Mouse (Mus musculus) intestine, embryonic 14.5 days (tissue): ENCODE measurements around the gene Cfap54. TPM values are rescaled to one million over a fixed set of nuclear protein-coding genes. Genes with fewer than 3 reads are reported as not detected.

Source experiments
- ATAC-seq: fragments of 200-750 bp; cut with Nextera tagmentation; replicated peaks from 2 replicates; pipeline ENCODE4 v1.8.0; 2017; ENCODE audit warnings: low read depth, moderate number of reproducible peaks, moderate TSS enrichment, moderate library complexity; ENCODE audit not compliant: low FRiP score, low TSS enrichment
- DNase-seq: peaks from one replicate; pipeline ENCODE4 v3.0.0-alpha.2; 2018; ENCODE audit warnings: low spot score
- H3K27ac ChIP-seq: fragments of 300-500 bp; sonication (generic); 2 replicates; pipeline ENCODE4 v1.5.1; 2014; ENCODE audit warnings: low read depth, mild to moderate bottlenecking, control low read depth
- H3K27me3 ChIP-seq: fragments of 300-500 bp; sonication (generic); replicated peaks from 2 replicates; pipeline ENCODE4 v1.6.1; 2014; ENCODE audit warnings: low read length, control low read depth; ENCODE audit not compliant: control insufficient read depth, insufficient read depth
- H3K36me3 ChIP-seq: fragments of 300-500 bp; sonication (generic); 2 replicates; pipeline ENCODE4 v1.6.1; 2014; ENCODE audit warnings: low read length, control low read depth; ENCODE audit not compliant: control insufficient read depth, insufficient read depth
- H3K4me1 ChIP-seq: fragments of 300-500 bp; sonication (generic); replicated peaks from 2 replicates; pipeline ENCODE4 v1.6.1; 2014; ENCODE audit warnings: low read length, control low read depth, mixed read lengths; ENCODE audit not compliant: control insufficient read depth, insufficient read depth
- H3K4me2 ChIP-seq: fragments of 300-500 bp; sonication (generic); 2 replicates; pipeline ENCODE4 v1.6.1; 2014; ENCODE audit warnings: low read length
- H3K4me3 ChIP-seq: fragments of 300-500 bp; sonication (generic); 2 replicates; pipeline ENCODE4 v1.5.1; 2014; ENCODE audit warnings: low read depth, low read length, control low read depth, mixed read lengths
- H3K9ac ChIP-seq: fragments of 300-500 bp; sonication (generic); 2 replicates; pipeline ENCODE4 v1.6.1; 2014; ENCODE audit warnings: mild to moderate bottlenecking, low read length
- H3K9me3 ChIP-seq: fragments of 300-500 bp; sonication (generic); 2 replicates; pipeline ENCODE4 v1.6.1; 2016; ENCODE audit warnings: low read length, control low read depth; ENCODE audit not compliant: control insufficient read depth
- WGBS: fragments of 180-500 bp; shearing (Covaris S2); extraction: QIAGEN DNeasy Blood & Tissue Kit; methylation state at CpG from one replicate; pipeline ENCODE4 v1.1.7; 2014; 5-methylcytosine and 5-hydroxymethylcytosine counted together
- polyA plus RNA-seq: library from polyadenylated mRNA; unstranded; fragments of >200 nt; fragmentation: Nextera tagmentation; extraction: Ambion mirVana; gene quantifications from 2 replicates; pipeline ENCODE4 v1.2.1, GENCODE M21; 2014

Gene Cfap54
- polyA plus RNA-seq, 1 experiment from 2014 or later, result 0.16 TPM

- WGBS, result 85% methylated on average over 7 of the region's 7 CpGs
- no peak overlapping the region for H3K4me2 ChIP-seq
Observed at GRCm38 (mm10) chr10:93105358-93105757, 23.9 kb upstream of the Cfap54 start.

GRCm38 (mm10) chr10:93104357-93104756 lies 22.9 kb upstream of the Cfap54 start:
- WGBS, result 75% methylated on average over 6 of the region's 6 CpGs
- ATAC-seq, result no peak
- Histone ChIP-seq H3K4me2 (no peak overlapping the region), H3K27me3 (no peaks in the 10 kb centered on the region), H3K9ac (no peak overlapping the region), H3K27ac (no peak overlapping the region), H3K4me1 (no peaks in the 10 kb centered on the region), H3K36me3 (no peaks in the 10 kb centered on the region), H3K9me3 (no peaks in the 10 kb centered on the region), H3K4me3 (no peak overlapping the region)
- DNase-seq, result no peak

More at GRCm38 (mm10) chr10:93105358-93105757, 23.9 kb upstream of the Cfap54 start:
- Histone ChIP-seq H3K27ac (no peak overlapping the region), H3K9me3 (no peaks in the 10 kb centered on the region), H3K27me3 (no peaks in the 10 kb centered on the region), H3K4me1 (no peaks in the 10 kb centered on the region), H3K4me3 (no peak overlapping the region), H3K36me3 (no peaks in the 10 kb centered on the region), H3K9ac (no peak overlapping the region)
- DNase-seq (no peak), ATAC-seq (no peak)

- Histone ChIP-seq H3K9me3 (no peaks in the 10 kb centered on the region), H3K27me3 (no peaks in the 10 kb centered on the region), H3K27ac (no peak overlapping the region), H3K9ac (no peak overlapping the region), H3K4me3 (no peak overlapping the region), H3K4me2 (no peak overlapping the region), H3K36me3 (no peaks in the 10 kb centered on the region), H3K4me1 (no peaks in the 10 kb centered on the region)
- no peak for DNase-seq
- 81% methylated on average over 11 of the region's 11 CpGs for WGBS
- no peak for ATAC-seq
Observed at GRCm38 (mm10) chr10:93103676-93104075, 22.3 kb upstream of the Cfap54 start.

- ATAC-seq (no peak), DNase-seq (no peak)
- Histone ChIP-seq H3K4me3 (no peak overlapping the region), H3K27me3 (no peaks in the 10 kb centered on the region), H3K9ac (no peak overlapping the region), H3K27ac (no peak overlapping the region), H3K9me3 (no peaks in the 10 kb centered on the region), H3K36me3 (no peaks in the 10 kb centered on the region), H3K4me1 (no peaks in the 10 kb centered on the region), H3K4me2 (no peak overlapping the region)
- 54% methylated on average over 5 of the region's 5 CpGs for WGBS
Observed at GRCm38 (mm10) chr10:93102321-93102720, 20.9 kb upstream of the Cfap54 start.

- Histone ChIP-seq H3K27ac (no peak overlapping the region), H3K4me2 (no peak overlapping the region), H3K4me1 (no peaks in the 10 kb centered on the region), H3K9me3 (no peaks in the 10 kb centered on the region), H3K4me3 (no peak overlapping the region), H3K27me3 (no peaks in the 10 kb centered on the region), H3K9ac (no peak overlapping the region), H3K36me3 (no peaks in the 10 kb centered on the region)
- ATAC-seq (no peak), DNase-seq (no peak)
- WGBS, result 58% methylated on average over 7 of the region's 7 CpGs
Observed at GRCm38 (mm10) chr10:93098211-93098805, 16.9 kb upstream of the Cfap54 start.

GRCm38 (mm10) chr10:93097439-93097838 lies 16.0 kb upstream of the Cfap54 start:
- 92% methylated on average over 7 of the region's 7 CpGs for WGBS

GRCm38 (mm10) chr10:93095827-93096226 lies 14.4 kb upstream of the Cfap54 start:
- 80% methylated on average over 4 of the region's 4 CpGs for WGBS
- no peak for ATAC-seq
- no peak for DNase-seq
- Histone ChIP-seq H3K4me2 (no peak overlapping the region), H3K9me3 (no peaks in the 10 kb centered on the region), H3K4me1 (no peaks in the 10 kb centered on the region), H3K9ac (no peak overlapping the region), H3K27ac (no peak overlapping the region), H3K27me3 (no peaks in the 10 kb centered on the region), H3K36me3 (no peaks in the 10 kb centered on the region), H3K4me3 (no peak overlapping the region)

More at GRCm38 (mm10) chr10:93097439-93097838, 16.0 kb upstream of the Cfap54 start:
- no peaks in the 10 kb centered on the region for H3K36me3 ChIP-seq
- DNase-seq (no peak), ATAC-seq (no peak)
- H3K4me1 ChIP-seq, result no peaks in the 10 kb centered on the region
- no peak overlapping the region for H3K9ac ChIP-seq
- no peaks in the 10 kb centered on the region for H3K27me3 ChIP-seq
- H3K27ac ChIP-seq, result no peak overlapping the region
- H3K9me3 ChIP-seq, result no peaks in the 10 kb centered on the region
- no peak overlapping the region for H3K4me3 ChIP-seq
- no peak overlapping the region for H3K4me2 ChIP-seq

- H3K9ac ChIP-seq, result no peak overlapping the region
- H3K4me1 ChIP-seq, result no peaks in the 10 kb centered on the region
- no peak for ATAC-seq
- H3K27ac ChIP-seq, result no peak overlapping the region
- DNase-seq, result no peak
- no peaks in the 10 kb centered on the region for H3K27me3 ChIP-seq
- 73% methylated on average over 7 of the region's 7 CpGs for WGBS
- no peaks in the 10 kb centered on the region for H3K36me3 ChIP-seq
- no peak overlapping the region for H3K4me2 ChIP-seq
- H3K9me3 ChIP-seq, result no peaks in the 10 kb centered on the region
- H3K4me3 ChIP-seq, result no peak overlapping the region
Observed at GRCm38 (mm10) chr10:93094957-93095580, 13.7 kb upstream of the Cfap54 start.

- Histone ChIP-seq H3K27me3 (no peaks in the 10 kb centered on the region), H3K4me2 (no peak overlapping the region), H3K4me3 (no peak overlapping the region), H3K27ac (no peak overlapping the region), H3K36me3 (no peaks in the 10 kb centered on the region), H3K9me3 (no peaks in the 10 kb centered on the region), H3K9ac (no peak overlapping the region), H3K4me1 (no peaks in the 10 kb centered on the region)
- WGBS, result 91% methylated on average over 2 of the region's 2 CpGs
- no peak for DNase-seq
- no peak for ATAC-seq
Observed at GRCm38 (mm10) chr10:93091928-93092327, 10.5 kb upstream of the Cfap54 start.
